Mouse (Mus musculus) ES-Bruce4 (cell line): ENCODE data around the gene Hist1h3f. TPM values are rescaled to one million over a fixed set of nuclear protein-coding genes. Genes with fewer than 3 reads are reported as not detected.

Experiments
- H3K27ac ChIP-seq: 2 replicates; pipeline ENCODE4 v1.5.1; 2012; ENCODE audit warnings: low read length, inconsistent platforms; ENCODE audit not compliant: insufficient read depth
- H3K27me3 ChIP-seq: 2 replicates; pipeline ENCODE4 v1.6.1; 2012; ENCODE audit warnings: mild to moderate bottlenecking, low read length, inconsistent platforms; ENCODE audit not compliant: control insufficient read depth, poor library complexity, insufficient read depth, severe bottlenecking
- H3K36me3 ChIP-seq: 2 replicates; pipeline ENCODE4 v1.6.1; 2012; ENCODE audit warnings: inconsistent platforms, mild to moderate bottlenecking, low read length, moderate library complexity; ENCODE audit not compliant: control insufficient read depth, poor library complexity, insufficient read depth, severe bottlenecking
- H3K4me1 ChIP-seq: one replicate; pipeline ENCODE4 v1.8.1; 2011; ENCODE audit warnings: low read length; ENCODE audit not compliant: control insufficient read depth, insufficient read depth
- H3K4me3 ChIP-seq: 2 replicates; pipeline ENCODE4 v1.5.1; 2011; ENCODE audit warnings: low read depth, mild to moderate bottlenecking, low read length
- H3K9ac ChIP-seq: 2 replicates; pipeline ENCODE4 v1.6.1; 2012; ENCODE audit warnings: low read depth, mild to moderate bottlenecking, inconsistent platforms; ENCODE audit not compliant: poor library complexity, severe bottlenecking
- H3K9me3 ChIP-seq: replicated peaks from 2 replicates; pipeline ENCODE4 v1.6.1; 2012; ENCODE audit warnings: mild to moderate bottlenecking, low read length, inconsistent platforms; ENCODE audit not compliant: control insufficient read depth, poor library complexity, insufficient read depth, severe bottlenecking
- CTCF ChIP-seq: IDR thresholded peaks from one replicate; pipeline ENCODE4 v1.8.1; 2011; ENCODE audit warnings: low read depth, low read length
- EP300 ChIP-seq: IDR thresholded peaks from 2 replicates; pipeline ENCODE4 v1.6.1; 2011; ENCODE audit warnings: low read depth, low read length; ENCODE audit not compliant: insufficient read depth
- POLR2A ChIP-seq: IDR thresholded peaks from one replicate; pipeline ENCODE4 v1.8.1; 2011; ENCODE audit warnings: low read length; ENCODE audit not compliant: insufficient read depth
- polyA plus RNA-seq: library from polyadenylated mRNA; stranded (reverse); fragments of >200 nt; gene quantifications from 2 replicates; pipeline ENCODE4 v1.2.4, GENCODE M21; 2011; ENCODE audit warnings: low read depth; ENCODE audit not compliant: missing spikeins, insufficient read depth, insufficient read length

The Hist1h3f gene
- polyA plus RNA-seq, 1 experiment: 1.5 TPM

- TF ChIP-seq POLR2A (no peak), CTCF (no peak), EP300 (no peak)
- Histone ChIP-seq H3K27ac (peak overlapping the region; percentile 48; the same call in 1 of the 2 replicates), H3K4me3 (peak overlapping the region; percentile 79), H3K9ac (peak overlapping the region; percentile 71), H3K27me3 (no peaks in the 10 kb centered on the region), H3K4me1 (peaks cover 8% of the 10 kb centered on the region), H3K9me3 (no peaks in the 10 kb centered on the region), H3K36me3 (no peaks in the 10 kb centered on the region)
Observed at GRCm38 (mm10) chr13:23506351-23506750, 37.5 kb upstream of the Hist1h3f start.

GRCm38 (mm10) chr13:23506819-23507515 is 36.9 kb upstream of the Hist1h3f start:
- peak overlapping the region; percentile 79 for H3K4me3 ChIP-seq
- peak overlapping the region; percentile 55 for H3K9ac ChIP-seq
- peaks cover 9% of the 10 kb centered on the region for H3K4me1 ChIP-seq

GRCm38 (mm10) chr13:23510127-23510526 is 33.7 kb upstream of the Hist1h3f start:
- TF ChIP-seq EP300 (no peak), CTCF (no peak), POLR2A (no peak)
- H3K27me3 ChIP-seq: no peaks in the 10 kb centered on the region
- peaks cover 14% of the 10 kb centered on the region for H3K4me1 ChIP-seq
- no peak overlapping the region; the same call in 1 of the 2 replicates for H3K27ac ChIP-seq
- no peak overlapping the region for H3K4me3 ChIP-seq
- no peaks in the 10 kb centered on the region for H3K9me3 ChIP-seq
- H3K36me3 ChIP-seq: no peaks in the 10 kb centered on the region
- H3K9ac ChIP-seq: no peak overlapping the region

More at GRCm38 (mm10) chr13:23506819-23507515, 36.9 kb upstream of the Hist1h3f start:
- H3K27ac ChIP-seq: peak overlapping the region; percentile 54
- no peaks in the 10 kb centered on the region for H3K36me3 ChIP-seq
- H3K27me3 ChIP-seq: no peaks in the 10 kb centered on the region
- no peak for TF ChIP-seq CTCF
- no peak for TF ChIP-seq EP300
- TF ChIP-seq POLR2A: no peak
- no peaks in the 10 kb centered on the region for H3K9me3 ChIP-seq

- Histone ChIP-seq H3K27ac (peak overlapping the region; percentile 41; the same call in 1 of the 2 replicates), H3K9me3 (no peaks in the 10 kb centered on the region), H3K4me1 (peaks cover 12% of the 10 kb centered on the region), H3K27me3 (no peaks in the 10 kb centered on the region), H3K36me3 (no peaks in the 10 kb centered on the region), H3K4me3 (no peak overlapping the region), H3K9ac (no peak overlapping the region)
- TF ChIP-seq EP300 (no peak), POLR2A (no peak), CTCF (no peak)
Observed at GRCm38 (mm10) chr13:23513517-23513916, 30.3 kb upstream of the Hist1h3f start.

- H3K9me3 ChIP-seq: no peaks in the 10 kb centered on the region
- H3K4me1 ChIP-seq: peaks cover 12% of the 10 kb centered on the region
- H3K27ac ChIP-seq: peak overlapping the region; percentile 65; the same call in 1 of the 2 replicates
- H3K27me3 ChIP-seq: no peaks in the 10 kb centered on the region
- no peak for TF ChIP-seq CTCF
- TF ChIP-seq POLR2A: no peak
- no peak for TF ChIP-seq EP300
- no peak overlapping the region for H3K4me3 ChIP-seq
- H3K36me3 ChIP-seq: no peaks in the 10 kb centered on the region
- no peak overlapping the region for H3K9ac ChIP-seq
Observed at GRCm38 (mm10) chr13:23515281-23515680, 28.6 kb upstream of the Hist1h3f start.

GRCm38 (mm10) chr13:23515826-23516620 is 27.8 kb upstream of the Hist1h3f start:
- H3K9ac ChIP-seq: peak overlapping the region; percentile 44

More at GRCm38 (mm10) chr13:23515826-23516620, 27.8 kb upstream of the Hist1h3f start:
- peaks cover 9% of the 10 kb centered on the region for H3K4me1 ChIP-seq
- H3K9me3 ChIP-seq: no peaks in the 10 kb centered on the region
- H3K36me3 ChIP-seq: no peaks in the 10 kb centered on the region
- TF ChIP-seq EP300 (no peak), CTCF (no peak), POLR2A (no peak)
- no peaks in the 10 kb centered on the region for H3K27me3 ChIP-seq
- peak overlapping the region; percentile 62 for H3K4me3 ChIP-seq
- H3K27ac ChIP-seq: peak overlapping the region; percentile 65
